Mouse (Mus musculus) E14TG2a.4 (cell line): ENCODE data around the gene Ccdc62.

Source experiments
- H3K27me3 ChIP-seq: 2 replicates; pipeline ENCODE4 v1.6.1; 2014; ENCODE audit warnings: low read length, control low read depth; ENCODE audit not compliant: insufficient read depth
- H3K36me3 ChIP-seq: 2 replicates; pipeline ENCODE4 v1.6.1; 2014; ENCODE audit warnings: low read length, control low read depth; ENCODE audit not compliant: insufficient read depth
- H3K4me1 ChIP-seq: replicated peaks from 2 replicates; pipeline ENCODE4 v1.6.1; 2014; ENCODE audit warnings: low read depth, low read length, control low read depth
- H3K4me3 ChIP-seq: replicated peaks from 2 replicates; pipeline ENCODE4 v1.5.1; 2014; ENCODE audit warnings: mild to moderate bottlenecking, low read length
- H3K9me3 ChIP-seq: 2 replicates; pipeline ENCODE4 v1.6.1; 2014; ENCODE audit warnings: low read length, control low read depth
- CTCF ChIP-seq: conservative IDR thresholded peaks from 2 replicates; pipeline ENCODE4 v1.5.1; 2014; ENCODE audit warnings: low read length
- NANOG ChIP-seq: IDR thresholded peaks from 2 replicates; pipeline ENCODE4 v1.6.1; 2014; ENCODE audit warnings: borderline replicate concordance, low read length, mixed read lengths
- POU5F1 ChIP-seq: IDR thresholded peaks from 2 replicates; pipeline ENCODE4 v1.6.1; 2014; ENCODE audit warnings: low read length, borderline replicate concordance

The Ccdc62 gene

DNA sequence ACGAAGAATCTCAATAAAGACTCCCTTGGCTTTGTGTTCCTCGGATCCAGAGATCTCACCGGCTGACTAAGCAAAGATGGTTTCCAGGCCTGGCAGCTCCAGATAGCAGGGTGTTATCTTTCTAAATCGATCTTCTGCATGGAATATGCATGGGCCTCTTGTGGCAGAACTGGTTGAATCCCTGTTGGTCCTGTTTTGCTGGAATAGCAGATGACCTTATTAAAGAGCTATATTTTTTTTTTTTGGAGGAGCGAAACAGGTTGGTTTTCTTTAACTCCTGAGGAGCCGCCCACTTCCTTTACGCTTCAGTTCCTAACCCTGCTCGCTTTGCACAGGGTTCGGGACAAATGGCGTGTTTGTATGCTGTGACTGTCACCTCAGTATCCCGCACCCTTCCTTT lies 34.1 kb upstream of the Ccdc62 start:
- no peak for TF ChIP-seq NANOG
- no peak for TF ChIP-seq CTCF
- TF ChIP-seq POU5F1: no peak
- Histone ChIP-seq H3K9me3 (no peaks in the 10 kb centered on the region), H3K36me3 (no peaks in the 10 kb centered on the region), H3K4me1 (peaks cover 33% of the 10 kb centered on the region), H3K27me3 (no peaks in the 10 kb centered on the region), H3K4me3 (no peak overlapping the region; the same call in 1 of the 2 replicates)

GRCm38 (mm10) chr5:123897352-123897751 lies 33.1 kb upstream of the Ccdc62 start:
- Histone ChIP-seq H3K4me3 (no peak overlapping the region), H3K36me3 (no peaks in the 10 kb centered on the region), H3K9me3 (no peaks in the 10 kb centered on the region), H3K4me1 (peaks cover 26% of the 10 kb centered on the region), H3K27me3 (no peaks in the 10 kb centered on the region)
- TF ChIP-seq CTCF: no peak
- no peak for TF ChIP-seq POU5F1
- no peak for TF ChIP-seq NANOG

DNA sequence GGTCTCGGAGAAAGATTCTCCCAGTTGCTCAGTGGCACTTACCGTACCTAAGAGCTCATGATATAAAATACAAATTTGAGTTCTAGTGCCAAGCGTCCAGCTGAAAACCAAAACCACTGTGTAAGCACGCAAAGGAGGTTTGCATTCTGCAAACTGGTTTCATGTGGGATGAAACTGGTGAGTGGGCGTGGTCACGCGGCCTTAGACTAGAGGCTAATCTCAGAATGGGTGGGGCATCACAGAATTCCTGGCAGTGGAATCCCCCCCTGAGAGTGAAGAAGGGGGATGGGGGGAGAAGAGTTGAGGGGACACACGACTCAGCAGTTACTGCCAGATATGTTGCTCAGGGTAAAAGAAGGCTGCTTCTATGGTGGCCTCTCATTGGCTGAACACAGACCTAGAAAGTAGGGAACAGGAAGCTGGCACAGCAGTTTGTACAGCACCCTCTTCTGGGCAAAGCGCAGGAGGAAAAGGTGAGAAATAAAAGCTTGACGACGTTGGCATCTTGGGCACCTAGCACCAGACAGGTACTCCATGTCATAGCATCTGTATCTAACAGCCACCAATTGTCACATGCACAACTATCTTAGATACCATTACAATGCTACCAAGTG lies 26.3 kb upstream of the Ccdc62 start:
- TF ChIP-seq CTCF: no peak
- TF ChIP-seq NANOG: no peak
- no peak for TF ChIP-seq POU5F1
- no peaks in the 10 kb centered on the region for H3K27me3 ChIP-seq
- H3K9me3 ChIP-seq: no peaks in the 10 kb centered on the region
- H3K36me3 ChIP-seq: peaks cover 12% of the 10 kb centered on the region
- peaks cover 32% of the 10 kb centered on the region for H3K4me1 ChIP-seq
- no peak overlapping the region for H3K4me3 ChIP-seq

DNA sequence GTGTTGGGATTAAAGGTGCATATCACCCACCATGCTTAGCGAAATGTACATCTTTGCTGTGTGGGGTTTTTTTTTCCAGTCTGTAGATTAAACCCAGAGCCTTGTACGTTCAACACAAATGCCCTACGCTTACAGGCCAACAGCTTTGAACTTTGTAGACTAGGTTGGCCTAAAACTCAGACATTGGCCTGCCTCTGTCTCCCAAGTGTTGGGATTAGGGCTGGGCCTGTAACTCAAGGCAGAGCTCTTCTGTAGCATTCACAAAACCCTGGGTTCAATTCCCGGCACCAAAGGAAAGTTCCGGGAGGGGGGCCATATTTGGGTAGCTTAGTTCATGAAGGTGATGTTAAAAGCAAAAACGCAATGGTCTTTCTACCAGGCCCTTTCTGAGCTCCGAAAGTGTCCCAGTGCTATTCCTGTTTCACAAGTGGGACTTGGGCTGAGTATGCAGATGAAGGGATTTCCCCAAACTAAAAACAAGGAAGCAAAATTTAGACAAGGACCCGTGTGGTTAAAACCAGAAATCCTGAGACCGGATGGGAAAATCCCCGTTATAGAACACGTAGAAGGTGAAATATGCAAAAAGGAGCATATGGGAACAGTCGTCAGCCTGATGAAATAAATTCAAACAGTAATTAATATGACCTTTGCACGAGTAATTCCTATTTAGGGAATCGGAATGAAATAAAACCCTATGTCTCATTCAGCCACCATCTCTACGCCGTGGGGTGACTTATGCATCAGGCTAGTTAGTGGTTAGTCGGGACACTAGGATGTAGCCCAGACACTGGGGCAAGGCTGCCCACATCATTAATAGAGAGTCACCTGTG lies 24.1 kb upstream of the Ccdc62 start:
- TF ChIP-seq CTCF (no peak), NANOG (no peak), POU5F1 (no peak)

DNA sequence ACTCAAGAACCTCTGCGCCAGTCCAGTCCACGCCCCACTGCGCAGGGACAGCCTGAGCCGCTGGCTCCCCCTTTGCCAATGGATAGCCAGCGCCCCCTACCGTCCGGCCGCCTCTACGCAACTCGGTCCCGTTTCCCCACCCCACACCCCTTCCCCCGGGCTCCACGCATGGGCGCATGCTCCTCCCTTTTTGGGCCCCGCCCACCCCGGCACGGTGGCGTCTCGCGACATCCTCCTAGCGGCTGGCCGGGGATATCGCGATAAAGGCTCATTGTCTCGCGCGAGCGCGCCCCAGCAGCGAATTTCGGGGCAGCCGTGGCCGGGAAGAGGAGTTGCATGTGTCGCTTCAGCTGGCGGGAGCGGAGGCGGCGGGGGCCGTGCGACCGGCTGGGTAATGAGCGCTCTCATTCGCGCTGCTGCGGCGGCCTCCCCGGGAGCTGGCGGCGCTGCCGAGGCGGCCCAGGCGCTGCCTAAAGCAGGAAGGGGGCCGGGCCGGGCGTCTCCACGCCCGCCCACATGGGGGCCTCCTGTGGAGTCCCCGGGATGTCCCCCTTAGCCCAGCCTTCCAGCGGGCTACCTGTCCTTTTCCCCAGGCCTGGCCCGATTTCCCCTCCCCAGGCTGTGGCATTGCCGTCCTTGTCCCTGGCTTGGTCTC lies 23.4 kb upstream of the Ccdc62 start, which contains the start of gene Denr:
Denr (plus strand) TSS at position 200 of the 655 bp plus-strand sequence.
- H3K36me3 ChIP-seq: peaks cover 40% of the 10 kb centered on the region
- no peaks in the 10 kb centered on the region for H3K9me3 ChIP-seq
- no peaks in the 10 kb centered on the region for H3K27me3 ChIP-seq
- peak within 1 kb of the TSS; percentile 99 for H3K4me3 ChIP-seq
- TF ChIP-seq POU5F1 (no peak), NANOG (no peak), CTCF (peak; percentile 65)
- peaks cover 50% of the 10 kb centered on the region for H3K4me1 ChIP-seq

More for the DNA sequence above, 24.1 kb upstream of the Ccdc62 start:
- no peaks in the 10 kb centered on the region for H3K27me3 ChIP-seq
- H3K36me3 ChIP-seq: peaks cover 33% of the 10 kb centered on the region
- no peaks in the 10 kb centered on the region for H3K9me3 ChIP-seq
- no peak overlapping the region for H3K4me3 ChIP-seq
- peaks cover 44% of the 10 kb centered on the region for H3K4me1 ChIP-seq

- H3K36me3 ChIP-seq: peaks cover 45% of the 10 kb centered on the region
Measured at GRCm38 (mm10) chr5:123907631-123907977, 22.9 kb upstream of the Ccdc62 start.

DNA sequence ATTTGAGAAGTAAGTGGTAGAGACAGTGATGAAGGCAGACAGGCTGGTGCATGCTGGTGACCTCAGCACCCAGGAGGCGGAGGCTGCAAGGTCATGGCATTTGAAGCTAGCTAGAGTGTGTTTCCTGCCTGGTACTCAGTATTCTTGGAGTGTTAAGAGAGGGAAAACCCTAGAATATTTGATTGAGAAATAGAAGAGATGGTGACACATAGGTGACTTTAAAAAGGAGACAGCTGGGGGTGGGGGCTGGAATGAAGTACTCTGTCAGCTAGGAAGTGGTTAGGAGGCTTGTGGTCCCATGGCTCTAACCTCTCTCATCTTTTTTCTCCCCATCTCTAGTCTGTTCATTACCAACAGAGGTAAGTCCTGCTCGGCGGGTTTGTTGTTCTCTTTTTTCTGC lies 15.6 kb upstream of the Ccdc62 start:
- Histone ChIP-seq H3K4me3 (no peak overlapping the region), H3K9me3 (no peaks in the 10 kb centered on the region), H3K27me3 (no peaks in the 10 kb centered on the region), H3K4me1 (peaks cover 43% of the 10 kb centered on the region), H3K36me3 (peaks cover 88% of the 10 kb centered on the region)
- TF ChIP-seq CTCF (no peak), POU5F1 (no peak), NANOG (no peak)

More at GRCm38 (mm10) chr5:123907631-123907977, 22.9 kb upstream of the Ccdc62 start:
- TF ChIP-seq NANOG (no peak), CTCF (no peak), POU5F1 (no peak)
- H3K9me3 ChIP-seq: no peaks in the 10 kb centered on the region
- peak overlapping the region; percentile 99 for H3K4me3 ChIP-seq
- peaks cover 55% of the 10 kb centered on the region for H3K4me1 ChIP-seq
- H3K27me3 ChIP-seq: no peaks in the 10 kb centered on the region

GRCm38 (mm10) chr5:123922112-123922511 lies 8.4 kb upstream of the Ccdc62 start:
- Histone ChIP-seq H3K4me3 (no peak overlapping the region), H3K9me3 (no peaks in the 10 kb centered on the region), H3K36me3 (peaks cover 88% of the 10 kb centered on the region), H3K4me1 (peaks cover 3% of the 10 kb centered on the region; the same call in 1 of the 2 replicates), H3K27me3 (no peaks in the 10 kb centered on the region)
- no peak for TF ChIP-seq NANOG
- TF ChIP-seq CTCF: no peak
- TF ChIP-seq POU5F1: no peak
